ENCODE assay signal across 31 mouse cellular contexts in the genomic region with DNA sequence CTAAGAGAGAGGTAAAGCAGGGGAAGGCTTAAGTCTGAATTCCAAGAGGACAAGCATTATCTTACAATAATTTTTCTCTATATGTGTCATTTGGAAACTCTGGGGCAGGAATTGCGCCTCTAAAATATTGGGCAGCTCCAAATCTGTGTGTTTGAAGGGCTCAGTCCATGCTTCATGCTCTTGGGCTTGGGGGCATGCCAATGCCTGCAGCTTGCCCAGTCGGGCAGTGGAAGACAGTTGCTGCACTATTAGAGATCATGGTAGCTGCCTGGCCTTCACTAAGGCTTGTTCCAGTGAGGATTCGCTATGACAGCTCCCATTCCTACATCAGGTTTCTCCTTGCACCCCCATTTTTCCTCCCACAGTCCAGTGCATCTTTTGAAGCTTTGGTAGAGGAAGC. TPM values are rescaled to one million over a fixed set of nuclear protein-coding genes. Genes with fewer than 3 reads are reported as not detected.
DNase-seq lines count a peak whose midpoint lies in the region; ATAC-seq and TF ChIP-seq lines count a peak whose summit lies in the region.
"Had no signal": no experiment of that assay in that cellular context is flagged by ENCODE, and none has a peak within 500 bp of the region (broad histone marks: within the 10 kb centered on the region; RNA-seq: fewer than 3 reads in every experiment).

No protein-coding gene starts in this region.

- H3K9me3 ChIP-seq in heart, embryonic 11.5 days (replicated peaks; ENCODE audit: control insufficient read depth, low read length) = peaks cover 2% of the 10 kb centered on the region; the same call in 1 of the 2 replicates
- H3K9me3 ChIP-seq in kidney, embryonic 15.5 days (replicated peaks) = 0 out of 2 replicates have a peak, but pooled peaks cover 7% of the 10 kb centered on the region
- H3K9me3 ChIP-seq: G1E; neural tube, embryonic 15.5 days had no signal

- no peak for ATAC-seq in heart, embryonic 11.5 days (replicated peaks; ENCODE audit: insufficient number of reproducible peaks, low FRiP score, low TSS enrichment)
- ATAC-seq in kidney, embryonic 15.5 days (replicated peaks; ENCODE audit: low FRiP score) = no peak
- ATAC-seq: forebrain, embryonic 16.5 days; intestine, postnatal 0 days; Patski had no signal

- no peak for TF ChIP-seq POLR2A in cerebellum, adult 2 months (IDR thresholded peaks at IDR 0.05; ENCODE audit: borderline replicate concordance, insufficient read depth, low read length)

- no peak for TF ChIP-seq CTCF in cerebellum, adult 2 months (IDR thresholded peaks at IDR 0.05; ENCODE audit: borderline replicate concordance, insufficient read depth, low read depth, low read length)

- H3K9ac ChIP-seq in heart, embryonic 11.5 days (ENCODE audit: low read depth, low read length) = no peak overlapping the region
- no peak overlapping the region for H3K9ac ChIP-seq in kidney, embryonic 15.5 days
- H3K9ac ChIP-seq: embryonic facial prominence, embryonic 13.5 days; heart, embryonic 13.5 days; hindbrain, embryonic 14.5 days; liver, embryonic 13.5 days; lung, embryonic 14.5 days; neural tube, embryonic 15.5 days had no signal

- 17% methylated on average over 3 of the region's 3 CpGs for WGBS in cerebellum, adult 2 months
- WGBS in heart, embryonic 11.5 days (ENCODE audit: insufficient replicate concordance) = 86% methylated on average over 3 of the region's 3 CpGs
- WGBS in kidney, embryonic 15.5 days = 93% methylated on average over 3 of the region's 3 CpGs

- H3K27ac ChIP-seq in cerebellum, adult 2 months (ENCODE audit: insufficient read depth, low read length) = no peak overlapping the region
- H3K27ac ChIP-seq in heart, embryonic 11.5 days (ENCODE audit: low read depth, low read length) = no peak overlapping the region
- no peak overlapping the region for H3K27ac ChIP-seq in kidney, embryonic 15.5 days
- H3K27ac ChIP-seq: embryonic facial prominence, embryonic 13.5 days; forebrain, embryonic 10.5 days; heart, adult 2 months; heart, embryonic 13.5 days; hindbrain, embryonic 14.5 days; liver, embryonic 13.5 days; neural tube, embryonic 15.5 days had no signal

- H3K4me1 ChIP-seq in cerebellum, adult 2 months (ENCODE audit: control insufficient read depth, insufficient read depth, low read length) = peaks cover 8% of the 10 kb centered on the region
- H3K4me1 ChIP-seq in heart, embryonic 11.5 days (ENCODE audit: control insufficient read depth, insufficient read depth, low read length) = no peaks in the 10 kb centered on the region
- H3K4me1 ChIP-seq in kidney, embryonic 15.5 days = peaks cover 26% of the 10 kb centered on the region

- no peak overlapping the region for H3K4me3 ChIP-seq in cerebellum, adult 2 months (replicated peaks; ENCODE audit: insufficient read depth, low read depth, low read length)
- no peak overlapping the region for H3K4me3 ChIP-seq in heart, embryonic 11.5 days (ENCODE audit: low read depth, low read length)
- H3K4me3 ChIP-seq in kidney, embryonic 15.5 days (replicated peaks) = no peak overlapping the region
- H3K4me3 ChIP-seq: embryonic facial prominence, embryonic 13.5 days; forebrain, embryonic 10.5 days; heart, adult 2 months; heart, embryonic 13.5 days; liver, embryonic 13.5 days; neural tube, embryonic 15.5 days had no signal

- no peaks in the 10 kb centered on the region for H3K27me3 ChIP-seq in cerebellum, adult 2 months (ENCODE audit: control insufficient read depth, insufficient read depth, low read length)
- no peaks in the 10 kb centered on the region for H3K27me3 ChIP-seq in heart, embryonic 11.5 days (ENCODE audit: control insufficient read depth, insufficient read depth, low read length)
- H3K27me3 ChIP-seq in kidney, embryonic 15.5 days = no peaks in the 10 kb centered on the region
- H3K27me3 ChIP-seq: CH12.LX; embryonic facial prominence, embryonic 13.5 days; heart, embryonic 13.5 days; liver, embryonic 13.5 days; neural tube, embryonic 15.5 days; Patski had no signal

- peak; percentile 34 to 42 for DNase-seq in cerebellum, adult 2 months
- no peak for DNase-seq in cerebellum, adult 11-12 months
- peak; percentile 33 to 39 for DNase-seq in heart, adult 18-20 months
- DNase-seq in NIH3T3 (ENCODE audit: low read depth) = peak; percentile 31
- DNase-seq in adrenal gland, postnatal 25 days = peak; percentile 36
- DNase-seq: B cell, adult 2 months; gastrocnemius, postnatal 25 days; kidney, adult 9 months; kidney, postnatal 14 days; layer of hippocampus, adult 9-11 months; liver, embryonic 13.5 days; lung, embryonic 14.5 days; lung, postnatal 14 days; midbrain, embryonic 14.5 days; retina, postnatal 1 day; right cerebral cortex, postnatal 14 days; thymus, postnatal 4 days had no signal

- no peak overlapping the region for H3K4me2 ChIP-seq in heart, embryonic 11.5 days
- no peak overlapping the region for H3K4me2 ChIP-seq in kidney, embryonic 15.5 days
- H3K4me2 ChIP-seq: embryonic facial prominence, embryonic 13.5 days; heart, embryonic 13.5 days; hindbrain, embryonic 14.5 days; liver, embryonic 13.5 days; lung, embryonic 14.5 days; neural tube, embryonic 15.5 days had no signal

- no peaks in the 10 kb centered on the region for H3K36me3 ChIP-seq in heart, embryonic 11.5 days (ENCODE audit: control insufficient read depth, insufficient read depth, low read length)
- H3K36me3 ChIP-seq in kidney, embryonic 15.5 days = no peaks in the 10 kb centered on the region
- H3K36me3 ChIP-seq: neural tube, embryonic 15.5 days had no signal

RNA-seq across cellular contexts. Expression of gene Pfdn2, which starts 3.2 kb away (rescaled TPM):
- polyA plus RNA-seq in cerebellum, adult 2 months (2012; rRNA removed) = 129 and 135 TPM in 2 replicates
- 10 to 100 TPM; 84.8 to 94.3 TPM for total RNA-seq in heart, adult 18-20 months (2021)
- 49.5 and 51.3 TPM in 2 replicates for polyA plus RNA-seq in heart, embryonic 11.5 days (2014; fragmentation: Nextera tagmentation; extraction: Ambion mirVana)
- 140 and 145 TPM in 2 replicates for total RNA-seq in adrenal gland, postnatal 25 days (2021)
- 122 and 130 TPM in 2 replicates for polyA plus RNA-seq in kidney, embryonic 15.5 days (2015; fragmentation: Nextera tagmentation; extraction: Ambion mirVana)

RNA-seq across cellular contexts. Expression of gene Nit1, which starts 3.2 kb away (rescaled TPM):
- 68.2 TPM in 2 replicates for polyA plus RNA-seq in cerebellum, adult 2 months (2012; rRNA removed)
- total RNA-seq in heart, adult 18-20 months (2021) = 10 to 100 TPM; 26.4 to 28.8 TPM
- 24.8 and 30.9 TPM in 2 replicates for polyA plus RNA-seq in heart, embryonic 11.5 days (2014; fragmentation: Nextera tagmentation; extraction: Ambion mirVana)
- 83.2 and 86.9 TPM in 2 replicates for total RNA-seq in adrenal gland, postnatal 25 days (2021)
- polyA plus RNA-seq in kidney, embryonic 15.5 days (2015; fragmentation: Nextera tagmentation; extraction: Ambion mirVana) = 47.8 and 50.5 TPM in 2 replicates

RNA-seq across cellular contexts. Expression of gene Klhdc9, which starts 11.9 kb away (rescaled TPM):
- polyA plus RNA-seq in cerebellum, adult 2 months (2012; rRNA removed) = 7.9 and 8.2 TPM in 2 replicates
- not detected for total RNA-seq in heart, adult 18-20 months (2021)
- 0.49 and 0.51 TPM in 2 replicates for polyA plus RNA-seq in heart, embryonic 11.5 days (2014; fragmentation: Nextera tagmentation; extraction: Ambion mirVana)
- total RNA-seq in adrenal gland, postnatal 25 days (2021) = 1.4 and 4.9 TPM in 2 replicates
- polyA plus RNA-seq in kidney, embryonic 15.5 days (2015; fragmentation: Nextera tagmentation; extraction: Ambion mirVana) = 2.6 TPM in 2 replicates
- total RNA-seq: gastrocnemius, postnatal 25 days; monocyte, adult 5-6 weeks had no signal
- polyA plus RNA-seq: Patski had no signal

RNA-seq across cellular contexts. Expression of gene Dedd, which starts 19.7 kb away (rescaled TPM):
- polyA plus RNA-seq in cerebellum, adult 2 months (2012; rRNA removed) = 54.4 and 56.4 TPM in 2 replicates
- total RNA-seq in heart, adult 18-20 months (2021) = 10 to 100 TPM; 21.8 to 23.5 TPM
- polyA plus RNA-seq in heart, embryonic 11.5 days (2014; fragmentation: Nextera tagmentation; extraction: Ambion mirVana) = 40.4 and 45.4 TPM in 2 replicates
- 35.9 and 36.5 TPM in 2 replicates for total RNA-seq in adrenal gland, postnatal 25 days (2021)
- 53.1 and 55.7 TPM in 2 replicates for polyA plus RNA-seq in kidney, embryonic 15.5 days (2015; fragmentation: Nextera tagmentation; extraction: Ambion mirVana)

RNA-seq across cellular contexts. Expression of gene Nectin4, which starts 21.2 kb away (rescaled TPM):
- polyA plus RNA-seq in cerebellum, adult 2 months (2012; rRNA removed) = 11.9 and 12.5 TPM in 2 replicates
- total RNA-seq in heart, adult 18-20 months (2021) = under 1 TPM; 0.15 to 0.18 TPM
- 0.08 and 0.20 TPM in 2 replicates for polyA plus RNA-seq in heart, embryonic 11.5 days (2014; fragmentation: Nextera tagmentation; extraction: Ambion mirVana)
- total RNA-seq in adrenal gland, postnatal 25 days (2021) = 0.12 TPM in 1 of 2 replicates, not detected in the other
- 3.0 and 3.5 TPM in 2 replicates for polyA plus RNA-seq in kidney, embryonic 15.5 days (2015; fragmentation: Nextera tagmentation; extraction: Ambion mirVana)
- total RNA-seq: G1E; gastrocnemius, postnatal 25 days had no signal
